Mouse (Mus musculus) midbrain, postnatal 0 days (tissue): ENCODE data around the gene Gla. TPM values are rescaled to one million over a fixed set of nuclear protein-coding genes. Genes with fewer than 3 reads are reported as not detected.
A peak's percentile ranks its signal among the peaks of the same experiment; 100 is the strongest.

Experiments
- ATAC-seq: fragments of 200-750 bp; cut with Nextera tagmentation; 2 replicates; pipeline ENCODE4 v1.8.0; 2017; ENCODE audit warnings: moderate number of reproducible peaks, mild to moderate bottlenecking, moderate TSS enrichment, moderate library complexity; ENCODE audit not compliant: low FRiP score
- DNase-seq: peaks from one replicate; pipeline ENCODE4 v3.0.0-alpha.2; 2015; ENCODE audit warnings: low spot score
- H3K27ac ChIP-seq: fragments of 300-500 bp; sonication (generic); 2 replicates; pipeline ENCODE4 v1.5.1; 2014; ENCODE audit warnings: low read depth, mild to moderate bottlenecking, low read length, mixed read lengths
- H3K27me3 ChIP-seq: fragments of 300-500 bp; sonication (generic); 2 replicates; pipeline ENCODE4 v1.6.1; 2014; ENCODE audit warnings: low read length, control low read depth, mixed read lengths; ENCODE audit not compliant: insufficient read depth
- H3K36me3 ChIP-seq: fragments of 300-500 bp; sonication (generic); 2 replicates; pipeline ENCODE4 v1.6.1; 2014; ENCODE audit warnings: low read length, control low read depth, mixed read lengths; ENCODE audit not compliant: insufficient read depth
- H3K4me1 ChIP-seq: fragments of 300-500 bp; sonication (generic); 2 replicates; pipeline ENCODE4 v1.6.1; 2014; ENCODE audit warnings: mild to moderate bottlenecking, control low read depth, antibody characterized with exemption, low read length, mixed read lengths; ENCODE audit not compliant: insufficient read depth
- H3K4me2 ChIP-seq: fragments of 300-500 bp; sonication (generic); 2 replicates; pipeline ENCODE4 v1.6.1; 2014; ENCODE audit warnings: low read depth, mild to moderate bottlenecking, low read length, mixed read lengths; ENCODE audit not compliant: poor library complexity, severe bottlenecking
- H3K4me3 ChIP-seq: fragments of 300-500 bp; sonication (generic); 2 replicates; pipeline ENCODE4 v1.5.1; 2014; ENCODE audit warnings: low read depth, mild to moderate bottlenecking, low read length, moderate library complexity
- H3K9ac ChIP-seq: fragments of 300-500 bp; sonication (generic); replicated peaks from 2 replicates; pipeline ENCODE4 v1.6.1; 2014; ENCODE audit warnings: mild to moderate bottlenecking, low read length, moderate library complexity, mixed read lengths; ENCODE audit not compliant: poor library complexity, severe bottlenecking
- H3K9me3 ChIP-seq: fragments of 300-500 bp; sonication (generic); 2 replicates; pipeline ENCODE4 v1.6.1; 2016; ENCODE audit warnings: low read length, control low read depth
- CTCF ChIP-seq: IDR thresholded peaks from 2 replicates; pipeline ENCODE4 v1.5.1; 2016; ENCODE audit warnings: antibody characterized with exemption, mild to moderate bottlenecking
- WGBS: fragments of 180-500 bp; shearing (Covaris S2); extraction: QIAGEN DNeasy Blood & Tissue Kit; methylation state at CpG from one replicate; pipeline ENCODE4 v1.1.7; 2014; 5-methylcytosine and 5-hydroxymethylcytosine counted together
- polyA plus RNA-seq: library from polyadenylated mRNA; unstranded; fragments of >200 nt; fragmentation: Nextera tagmentation; extraction: Ambion mirVana; gene quantifications from 2 replicates; pipeline ENCODE4 v1.2.1, GENCODE M21; 2015
- total RNA-seq: library from RNA; depleted of rRNA; stranded (reverse); fragments of >200 nt; gene quantifications from 2 replicates; pipeline ENCODE4 v1.2.3, GENCODE M21; 2014

Gene Gla
- total and polyA plus RNA-seq, 2 experiments from 2014 or later, result 5.0 to 5.1 TPM

GRCm38 (mm10) chrX:134566536-134567222 lies 34.2 kb downstream of the Gla start:
- Histone ChIP-seq H3K36me3 (no peaks in the 10 kb centered on the region), H3K27me3 (no peaks in the 10 kb centered on the region), H3K9me3 (no peaks in the 10 kb centered on the region), H3K4me1 (no peaks in the 10 kb centered on the region), H3K9ac (no peak overlapping the region), H3K27ac (no peak overlapping the region), H3K4me2 (no peak overlapping the region), H3K4me3 (no peak overlapping the region)
- no peak for DNase-seq
- TF ChIP-seq CTCF, result no peak
- no peak for ATAC-seq
- 87% methylated on average over 8 of the region's 8 CpGs for WGBS

GRCm38 (mm10) chrX:134564326-134564725 lies 36.6 kb downstream of the Gla start:
- Histone ChIP-seq H3K4me3 (no peak overlapping the region), H3K27ac (no peak overlapping the region), H3K4me2 (no peak overlapping the region), H3K36me3 (no peaks in the 10 kb centered on the region), H3K9me3 (no peaks in the 10 kb centered on the region), H3K27me3 (no peaks in the 10 kb centered on the region), H3K4me1 (no peaks in the 10 kb centered on the region), H3K9ac (no peak overlapping the region)
- no peak for DNase-seq
- no peak for TF ChIP-seq CTCF
- 89% methylated on average over 4 of the region's 4 CpGs for WGBS
- no peak for ATAC-seq

DNA sequence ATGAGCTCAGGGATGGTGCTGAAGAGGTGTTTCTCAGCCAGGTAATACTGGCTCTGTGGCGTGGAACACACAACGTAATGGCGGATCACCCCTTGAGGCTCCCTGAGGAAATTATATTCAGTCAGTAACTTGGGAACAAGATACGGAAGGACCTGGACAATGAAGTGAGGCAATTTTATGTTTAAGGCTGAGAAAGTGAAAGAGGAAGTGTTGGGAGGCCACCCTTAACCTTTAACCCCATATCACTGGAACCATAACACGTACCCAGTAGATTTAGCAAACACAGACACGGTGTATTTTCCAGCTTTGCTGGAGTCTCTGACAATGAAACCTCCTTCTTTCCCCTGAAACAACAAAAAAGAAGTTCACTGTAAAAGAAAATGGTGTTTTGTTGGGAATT lies 46.5 kb downstream of the Gla start:
- Histone ChIP-seq H3K4me1 (no peaks in the 10 kb centered on the region), H3K36me3 (no peaks in the 10 kb centered on the region), H3K27me3 (no peaks in the 10 kb centered on the region), H3K9ac (no peak overlapping the region), H3K27ac (no peak overlapping the region), H3K4me3 (no peak overlapping the region), H3K9me3 (no peaks in the 10 kb centered on the region), H3K4me2 (no peak overlapping the region)
- no peak for ATAC-seq
- 75% methylated on average over 6 of the region's 6 CpGs for WGBS
- TF ChIP-seq CTCF, result no peak
- no peak for DNase-seq

GRCm38 (mm10) chrX:134553326-134553725 lies 47.6 kb downstream of the Gla start:
- H3K4me1 ChIP-seq, result no peaks in the 10 kb centered on the region
- no peak overlapping the region for H3K4me2 ChIP-seq
- H3K4me3 ChIP-seq, result no peak overlapping the region
- DNase-seq (no peak), ATAC-seq (no peak)
- no peaks in the 10 kb centered on the region for H3K36me3 ChIP-seq
- TF ChIP-seq CTCF, result no peak
- no peaks in the 10 kb centered on the region for H3K9me3 ChIP-seq
- H3K9ac ChIP-seq, result no peak overlapping the region
- WGBS, result 94% methylated on average over 4 of the region's 4 CpGs
- no peaks in the 10 kb centered on the region for H3K27me3 ChIP-seq
- H3K27ac ChIP-seq, result no peak overlapping the region

GRCm38 (mm10) chrX:134550903-134551302 lies 50.0 kb downstream of the Gla start:
- Histone ChIP-seq H3K27me3 (no peaks in the 10 kb centered on the region), H3K9me3 (no peaks in the 10 kb centered on the region), H3K4me3 (no peak overlapping the region), H3K4me1 (no peaks in the 10 kb centered on the region), H3K4me2 (no peak overlapping the region), H3K36me3 (no peaks in the 10 kb centered on the region), H3K9ac (no peak overlapping the region), H3K27ac (no peak overlapping the region)
- TF ChIP-seq CTCF, result peak; percentile 72
- WGBS, result 23% methylated on average over 5 of the region's 5 CpGs
- no peak; the same call in 1 of the 2 replicates for ATAC-seq
- peak; percentile 81 for DNase-seq

DNA sequence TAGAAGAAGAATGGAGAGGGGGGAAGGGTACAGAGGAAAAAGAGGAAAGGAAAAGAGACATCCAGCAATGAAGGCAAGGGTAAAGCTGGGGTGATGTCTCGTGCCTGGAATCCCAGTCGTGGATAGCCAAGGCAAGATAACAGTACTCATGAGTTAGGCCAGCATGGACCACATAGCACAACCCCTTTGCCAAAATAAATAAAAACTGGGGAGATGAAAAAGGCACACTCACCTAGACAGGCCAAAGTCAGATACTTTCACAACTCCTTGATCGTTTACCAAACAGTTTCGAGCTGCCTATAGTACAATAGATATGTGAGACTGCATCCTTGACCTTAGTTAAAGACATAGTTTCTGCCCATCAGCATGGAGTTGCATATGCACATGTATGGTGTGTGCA lies 53.6 kb downstream of the Gla start:
- Histone ChIP-seq H3K27me3 (no peaks in the 10 kb centered on the region), H3K27ac (no peak overlapping the region), H3K36me3 (no peaks in the 10 kb centered on the region), H3K4me1 (no peaks in the 10 kb centered on the region), H3K9me3 (no peaks in the 10 kb centered on the region), H3K4me2 (no peak overlapping the region), H3K9ac (no peak overlapping the region), H3K4me3 (no peak overlapping the region)
- 89% methylated on average over 4 of the region's 4 CpGs for WGBS
- TF ChIP-seq CTCF, result no peak
- no peak for DNase-seq
- no peak for ATAC-seq
